Mouse (Mus musculus) adrenal gland, adult (tissue): Measurements from ENCODE around the gene Acp6.
A peak's percentile ranks its signal among the peaks of the same experiment; 100 is the strongest.
"Not testable (repeated sequence)": the region's sequence is repeated elsewhere in the genome, so short reads cannot be mapped to it uniquely, and the experiment has no call there.

Experiments used
- DNase-seq, 2 experiments: peaks; one replicate each; pipeline ENCODE4 v3.0.0; 2022 to 2023; ENCODE audit warnings: low spot score in 1 of 2; ENCODE audit not compliant: inconsistent age in 2 of 2

Acp6 gene

GRCm38 (mm10) chr3:97158611-97159508 is at the start of gene Acp6:
TSS of gene Acp6 (plus strand) at chr3:97158777.
- peak; percentile 94 to 97 for DNase-seq

- no peak for DNase-seq
Observed at GRCm38 (mm10) chr3:97117511-97117910, 41.1 kb upstream of the Acp6 start.

GRCm38 (mm10) chr3:97118313-97118712 is 40.3 kb upstream of the Acp6 start:
- no peak for DNase-seq

- DNase-seq: no peak
Observed at GRCm38 (mm10) chr3:97124193-97124592, 34.4 kb upstream of the Acp6 start.

- DNase-seq: no peak
Observed at GRCm38 (mm10) chr3:97129410-97129809, 29.2 kb upstream of the Acp6 start.

GRCm38 (mm10) chr3:97137666-97138065 is 20.9 kb upstream of the Acp6 start:
- not testable (repeated sequence) for DNase-seq

GRCm38 (mm10) chr3:97151092-97151491 is 7.5 kb upstream of the Acp6 start:
- peak in 1 of 2 experiments; percentile 33 for DNase-seq

- DNase-seq: no peak
Observed at GRCm38 (mm10) chr3:97156431-97156830, 2.1 kb upstream of the Acp6 start.

GRCm38 (mm10) chr3:97157308-97157707 is 1.3 kb upstream of the Acp6 start:
- DNase-seq: no peak

- DNase-seq: peak; percentile 90 to 98
Observed at GRCm38 (mm10) chr3:97157958-97158599, 498 bp upstream of the Acp6 start.

- DNase-seq: no peak
Observed at GRCm38 (mm10) chr3:97159509-97159850, 903 bp downstream of the Acp6 start.

- no peak for DNase-seq
Observed at GRCm38 (mm10) chr3:97159986-97160385, 1.4 kb downstream of the Acp6 start.

GRCm38 (mm10) chr3:97160908-97161307 is 2.3 kb downstream of the Acp6 start:
- DNase-seq: peak in 1 of 2 experiments; percentile 55

- no peak for DNase-seq
Observed at GRCm38 (mm10) chr3:97161773-97162172, 3.2 kb downstream of the Acp6 start.

GRCm38 (mm10) chr3:97164477-97164876 is 5.9 kb downstream of the Acp6 start:
- DNase-seq: no peak

- peak in 1 of 2 experiments; percentile 1 for DNase-seq
Observed at GRCm38 (mm10) chr3:97167126-97167525, 8.5 kb downstream of the Acp6 start.

GRCm38 (mm10) chr3:97171531-97171930 is 13.0 kb downstream of the Acp6 start:
- DNase-seq: no peak

GRCm38 (mm10) chr3:97172231-97172630 is 13.7 kb downstream of the Acp6 start:
- DNase-seq: no peak

- DNase-seq: no peak
Observed at GRCm38 (mm10) chr3:97172632-97173031, 14.1 kb downstream of the Acp6 start.

GRCm38 (mm10) chr3:97178885-97179284 is 20.3 kb downstream of the Acp6 start:
- DNase-seq: no peak

- DNase-seq: no peak
Observed at GRCm38 (mm10) chr3:97180527-97180926, 21.9 kb downstream of the Acp6 start.

GRCm38 (mm10) chr3:97183810-97184209 is 25.2 kb downstream of the Acp6 start:
- DNase-seq: peak in 1 of 2 experiments; percentile 28
